Comparison of ENCODE assay signal across 8 mouse cellular contexts in the genomic region with DNA sequence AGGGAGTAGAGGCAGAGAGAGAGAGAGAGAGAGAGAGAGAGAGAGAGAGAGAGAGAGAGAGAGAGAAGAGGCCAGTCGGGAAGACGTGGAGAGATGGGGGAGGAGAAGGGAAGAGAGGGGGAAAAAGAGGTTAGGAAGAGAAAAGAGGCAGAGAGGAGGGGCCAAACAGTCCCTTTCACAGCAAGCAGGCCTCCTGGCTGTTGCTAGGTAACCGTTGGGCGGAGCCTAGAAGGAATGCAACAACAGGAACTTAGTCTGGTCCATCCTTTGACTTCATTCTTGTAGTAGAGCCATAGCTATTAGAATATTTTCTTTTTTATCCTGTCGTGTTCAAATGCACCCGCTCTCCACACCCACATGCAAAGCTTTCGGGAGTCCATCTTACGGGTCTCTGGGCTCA. TPM values are rescaled to one million over a fixed set of nuclear protein-coding genes. Genes with fewer than 3 reads are reported as not detected.
DNase-seq lines count a peak whose midpoint lies in the region; ATAC-seq lines count a peak whose summit lies in the region.

No protein-coding gene starts in this region.

- no peaks in the 10 kb centered on the region for H3K36me3 ChIP-seq in hindbrain, embryonic 15.5 days
- H3K36me3 ChIP-seq in stomach, embryonic 16.5 days (ENCODE audit: control insufficient read depth, insufficient read depth, low read length) = no peaks in the 10 kb centered on the region

- H3K27ac ChIP-seq in hindbrain, embryonic 15.5 days (replicated peaks) = peak overlapping the region; percentile 69
- H3K27ac ChIP-seq in stomach, embryonic 16.5 days (ENCODE audit: low read length) = no peak overlapping the region

- peak overlapping the region; percentile 42 for H3K4me2 ChIP-seq in hindbrain, embryonic 15.5 days
- peak overlapping the region; percentile 29; the same call in 1 of the 2 replicates for H3K4me2 ChIP-seq in stomach, embryonic 16.5 days (ENCODE audit: low read depth, low read length)

- no peaks in the 10 kb centered on the region for H3K27me3 ChIP-seq in hindbrain, embryonic 15.5 days
- H3K27me3 ChIP-seq in stomach, embryonic 16.5 days (ENCODE audit: control insufficient read depth, insufficient read depth, low read length) = no peaks in the 10 kb centered on the region

- H3K4me3 ChIP-seq in hindbrain, embryonic 15.5 days = no peak overlapping the region
- H3K4me3 ChIP-seq in stomach, embryonic 16.5 days (replicated peaks; ENCODE audit: low read length) = 0 out of 2 replicates have a peak overlapping the region, but pooled peaks have one; percentile 5

- DNase-seq in 3T3-L1 (ENCODE audit: low read depth, low spot score) = peak; percentile 47
- peak; percentile 39 to 44 for DNase-seq in B cell, adult 2 months
- DNase-seq in embryo, embryonic 10 days (ENCODE audit: low spot score) = peak; percentile 94
- DNase-seq in lung, postnatal 10 days = peak; percentile 69
- DNase-seq in urinary bladder, postnatal 25 days (ENCODE audit: low spot score) = no peak
- DNase-seq in urinary bladder, postnatal 4 days (ENCODE audit: low spot score in 2 of 2) = no peak

- WGBS in hindbrain, embryonic 15.5 days = 2% methylated on average over 8 of the region's 8 CpGs
- WGBS in stomach, embryonic 16.5 days = 11% methylated on average over 8 of the region's 8 CpGs

- no peak overlapping the region for H3K9ac ChIP-seq in hindbrain, embryonic 15.5 days
- H3K9ac ChIP-seq in stomach, embryonic 16.5 days (ENCODE audit: low read length) = no peak overlapping the region

- H3K9me3 ChIP-seq in hindbrain, embryonic 15.5 days = no peaks in the 10 kb centered on the region
- H3K9me3 ChIP-seq in stomach, embryonic 16.5 days (replicated peaks; ENCODE audit: control insufficient read depth, low read length) = no peaks in the 10 kb centered on the region

- peak; percentile 64; the same call in 1 of the 2 replicates for ATAC-seq in hindbrain, embryonic 15.5 days (ENCODE audit: low FRiP score, low read depth)
- ATAC-seq in stomach, embryonic 16.5 days (ENCODE audit: insufficient read depth, low FRiP score) = peak; percentile 67; the same call in 1 of the 2 replicates

- peaks cover 18% of the 10 kb centered on the region for H3K4me1 ChIP-seq in hindbrain, embryonic 15.5 days (replicated peaks)
- H3K4me1 ChIP-seq in stomach, embryonic 16.5 days (ENCODE audit: control insufficient read depth, insufficient read depth, low read length) = peaks cover 8% of the 10 kb centered on the region

RNA-seq across cellular contexts. Expression of gene Rdm1, which starts 9.1 kb away (rescaled TPM):
- 17.9 and 19.8 TPM in 2 replicates for polyA plus RNA-seq in hindbrain, embryonic 15.5 days (2015; fragmentation: Nextera tagmentation; extraction: Ambion mirVana)
- polyA plus RNA-seq in stomach, embryonic 16.5 days (2015; fragmentation: Nextera tagmentation; extraction: Ambion mirVana) = 39.6 and 40.8 TPM in 2 replicates

RNA-seq across cellular contexts. Expression of gene Gm11634, which starts 18.8 kb away (rescaled TPM):
- not detected in 2 replicates for polyA plus RNA-seq in hindbrain, embryonic 15.5 days (2015; fragmentation: Nextera tagmentation; extraction: Ambion mirVana)
- not detected in 2 replicates for polyA plus RNA-seq in stomach, embryonic 16.5 days (2015; fragmentation: Nextera tagmentation; extraction: Ambion mirVana)

RNA-seq across cellular contexts. Expression of gene Tmem106a, which starts 35.8 kb away (rescaled TPM):
- 5.0 and 5.3 TPM in 2 replicates for polyA plus RNA-seq in hindbrain, embryonic 15.5 days (2015; fragmentation: Nextera tagmentation; extraction: Ambion mirVana)
- 10.3 and 12.4 TPM in 2 replicates for polyA plus RNA-seq in stomach, embryonic 16.5 days (2015; fragmentation: Nextera tagmentation; extraction: Ambion mirVana)

RNA-seq across cellular contexts. Expression of gene Arl4d, which starts 47.5 kb away (rescaled TPM):
- polyA plus RNA-seq in hindbrain, embryonic 15.5 days (2015; fragmentation: Nextera tagmentation; extraction: Ambion mirVana) = 5.6 and 7.6 TPM in 2 replicates
- 8.2 and 8.5 TPM in 2 replicates for polyA plus RNA-seq in stomach, embryonic 16.5 days (2015; fragmentation: Nextera tagmentation; extraction: Ambion mirVana)

Comparison
In these comparisons a context has a peak if more than half of its experiments do, and no peak if none do; other contexts are left out.
1. DNase-seq: peak in 3T3-L1 (single experiment), B cell, adult 2 months (2 of 2), embryo, embryonic 10 days (single experiment) and lung, postnatal 10 days (single experiment); none in urinary bladder, postnatal 25 days (single experiment) and urinary bladder, postnatal 4 days (0 of 2).